Mouse (Mus musculus) stomach, postnatal 0 days (tissue): ENCODE results near the gene Csk.

ENCODE experiments used
- CTCF ChIP-seq: IDR thresholded peaks from 2 replicates; pipeline ENCODE4 v1.5.1; 2016; ENCODE audit warnings: antibody characterized with exemption, low read depth, mild to moderate bottlenecking, moderate library complexity
- EP300 ChIP-seq: optimal IDR thresholded peaks from 2 replicates; pipeline ENCODE3; 2016; ENCODE audit warnings: antibody characterized with exemption

DNA sequence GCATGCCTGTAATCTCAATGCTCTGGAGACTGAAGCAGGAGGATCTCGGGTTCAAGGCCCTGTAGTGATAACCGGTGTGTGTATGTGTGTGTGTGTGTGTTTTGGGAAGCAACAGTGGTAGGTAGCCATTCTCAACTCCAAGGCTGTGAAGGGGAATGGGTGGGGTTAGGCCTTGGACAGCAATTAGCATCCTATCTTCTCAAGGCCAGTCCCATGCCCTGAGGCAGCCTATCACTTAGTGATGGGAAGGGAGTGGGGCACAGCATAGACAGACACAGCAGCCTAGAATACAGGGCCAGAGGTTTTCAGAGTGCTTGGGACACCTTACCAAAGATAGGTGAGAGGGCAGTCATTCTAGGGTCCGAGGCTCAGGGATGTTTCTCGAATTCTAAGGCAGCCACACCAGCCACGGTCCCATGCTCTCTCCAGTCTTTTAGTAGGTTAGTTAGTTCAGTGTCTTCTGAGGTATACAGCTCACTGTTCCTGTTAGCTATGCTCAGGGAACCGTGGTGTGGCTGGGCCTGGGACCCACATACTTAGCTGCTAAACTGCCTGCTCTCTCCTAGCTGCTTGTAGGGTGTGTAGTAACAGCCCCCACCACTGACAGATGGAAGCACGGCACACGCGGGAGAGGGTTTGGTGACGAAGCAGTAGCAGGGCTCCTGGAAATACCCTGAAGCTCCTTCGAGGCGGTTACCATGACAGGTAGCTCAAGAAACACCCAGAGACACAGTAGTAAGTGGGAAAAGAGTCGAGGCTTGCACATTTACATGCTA is 11.5 kb downstream of the Csk start:
- TF ChIP-seq CTCF (no peak), EP300 (no peak)
